Mouse (Mus musculus): ENCODE results near the gene Cacna1e.

The Cacna1e gene

GRCm38 (mm10) chr1:154409051-154409450 lies 475.2 kb downstream of the Cacna1e start:
- no peak for DNase-seq (ENCODE audit: low read depth, low spot score)

GRCm38 (mm10) chr1:154391979-154392378 lies 492.3 kb downstream of the Cacna1e start:
- DNase-seq (ENCODE audit: low read depth, low spot score) = no peak
